Mouse (Mus musculus): ENCODE measurements at regions not wholly inside any gene's neighbourhood (a gene's known extent, or its start where the extent isn't known, plus 50 kb on each side); places are given as distances from the start of the nearest gene placed in this dataset.

GRCm38 (mm10) chr10:37275857-37276256 is 137.1 kb upstream of the Marcks start:
- DNase-seq (ENCODE audit: low read depth), result no peak

DNA sequence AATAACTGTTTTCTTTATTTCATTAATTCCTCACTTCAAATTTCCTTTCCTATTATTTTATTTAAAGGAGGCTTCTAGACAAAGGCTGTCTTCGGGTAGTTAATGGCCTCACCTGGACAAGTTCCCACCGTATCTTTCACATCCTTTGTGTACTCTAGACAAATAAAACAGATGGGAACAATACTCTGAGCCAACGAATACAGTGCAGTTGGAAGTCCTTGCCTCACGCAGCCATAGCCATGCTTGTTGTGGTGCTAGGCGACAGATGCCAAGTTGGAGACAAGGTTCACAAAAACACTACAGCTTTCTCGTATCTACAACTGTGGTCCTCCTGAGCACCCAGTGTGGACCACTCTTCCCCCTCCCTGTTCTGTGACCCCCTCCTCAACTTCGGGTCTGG is 136.6 kb upstream of the Marcks start:
- DNase-seq (ENCODE audit: low read depth), result no peak

- DNase-seq (ENCODE audit: low read depth), result no peak
Measured at GRCm38 (mm10) chr10:37271967-37272366, 133.2 kb upstream of the Marcks start.

- peak; percentile 93 for DNase-seq (ENCODE audit: low read depth)
Measured at GRCm38 (mm10) chr10:37270236-37271000, 131.7 kb upstream of the Marcks start.

GRCm38 (mm10) chr10:37266909-37267308 is 128.2 kb upstream of the Marcks start:
- no peak for DNase-seq (ENCODE audit: low read depth)

- DNase-seq (ENCODE audit: low read depth), result no peak
Measured at GRCm38 (mm10) chr10:37260791-37261488, 122.2 kb upstream of the Marcks start.

GRCm38 (mm10) chr10:37259186-37259585 is 120.5 kb upstream of the Marcks start:
- no peak for DNase-seq (ENCODE audit: low read depth)

DNA sequence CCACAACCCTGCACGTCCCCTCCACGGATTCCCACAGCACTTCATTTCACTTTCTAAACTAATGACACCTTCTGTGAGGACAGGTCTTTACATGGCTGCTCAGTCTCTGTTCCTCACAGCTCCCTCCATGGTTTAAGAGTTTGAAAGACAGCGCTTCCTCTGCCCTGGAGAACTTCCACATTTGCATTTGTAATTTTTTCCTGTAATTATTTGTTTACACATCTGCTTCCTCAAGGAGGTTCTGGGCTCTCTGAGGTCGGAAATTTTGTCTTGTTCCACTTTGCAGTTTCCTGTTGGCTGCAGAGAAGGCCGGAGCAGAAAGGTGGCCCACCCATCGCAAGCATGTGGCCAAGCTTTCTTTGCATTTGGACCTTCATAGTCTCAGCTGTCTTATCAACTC is 118.8 kb upstream of the Marcks start:
- DNase-seq (ENCODE audit: low read depth), result no peak

GRCm38 (mm10) chr10:37250934-37251521 is 112.3 kb upstream of the Marcks start:
- peak; percentile 61 for DNase-seq (ENCODE audit: low read depth)

DNA sequence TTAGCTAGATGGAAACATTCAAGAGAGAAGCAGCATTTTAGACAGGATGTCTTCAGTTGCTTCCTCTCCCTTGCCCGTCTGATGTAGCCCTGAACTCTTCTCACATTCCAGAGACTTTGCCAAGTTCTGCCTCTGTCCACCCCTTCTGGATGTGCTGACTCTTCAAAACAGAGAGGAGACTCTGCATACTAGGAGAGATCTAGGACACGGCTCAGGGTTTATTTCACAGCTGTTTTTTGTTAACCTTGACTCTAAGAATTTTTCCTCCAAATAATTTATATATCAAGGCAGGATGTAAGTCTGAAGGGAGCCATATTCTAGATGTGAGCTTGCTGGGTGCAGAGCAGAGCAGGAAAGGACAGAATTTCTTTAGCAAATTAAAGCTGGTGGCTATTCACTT is 111.4 kb upstream of the Marcks start:
- no peak for DNase-seq (ENCODE audit: low read depth)

DNA sequence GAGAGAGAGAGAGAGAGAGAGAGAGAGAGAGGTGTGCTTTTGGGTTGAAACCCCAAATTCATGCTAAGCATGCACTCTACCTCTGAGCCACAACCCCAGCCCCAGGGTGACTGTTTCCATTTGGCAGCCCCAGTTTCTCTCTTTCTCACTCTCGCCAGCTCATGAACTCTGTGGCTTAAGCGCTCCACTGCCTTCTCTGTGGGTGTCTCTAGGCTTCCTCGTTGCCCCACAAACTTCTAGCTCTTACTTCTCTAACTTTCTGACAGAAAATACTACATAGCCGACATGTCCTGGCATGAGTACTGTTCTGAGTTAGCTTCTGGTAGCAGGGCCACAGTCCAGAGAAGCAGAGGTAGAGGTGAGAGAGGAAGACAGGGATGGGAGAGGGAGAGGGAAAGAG is 110.8 kb upstream of the Marcks start:
- no peak for DNase-seq (ENCODE audit: low read depth)

- DNase-seq (ENCODE audit: low read depth), result no peak
Measured at GRCm38 (mm10) chr10:37247121-37247520, 108.4 kb upstream of the Marcks start.

DNA sequence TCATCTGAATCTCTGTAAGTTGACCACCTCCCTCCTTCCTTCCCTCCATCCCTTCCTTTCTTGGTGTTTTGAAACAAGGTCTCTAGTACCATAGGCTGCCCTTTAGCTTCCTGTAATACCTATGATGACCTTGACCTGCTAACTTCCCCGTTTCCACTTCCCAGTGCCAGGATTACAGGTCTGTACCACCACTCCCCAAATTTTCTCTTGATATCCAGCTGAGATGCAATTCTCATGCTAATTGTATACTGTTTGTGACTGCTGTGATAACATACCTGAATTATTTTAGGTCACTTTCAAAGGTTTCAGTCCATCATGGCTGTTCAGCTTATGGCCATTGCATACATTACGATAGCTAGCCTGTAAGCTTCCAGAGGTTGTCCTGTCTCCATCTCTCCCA is 104.4 kb upstream of the Marcks start:
- no peak for DNase-seq (ENCODE audit: low read depth)

- DNase-seq (ENCODE audit: low read depth), result no peak
Measured at GRCm38 (mm10) chr10:37241821-37242263, 103.1 kb upstream of the Marcks start.

GRCm38 (mm10) chr10:37240634-37241033 is 101.9 kb upstream of the Marcks start:
- no peak for DNase-seq (ENCODE audit: low read depth)

- DNase-seq (ENCODE audit: low read depth), result no peak
Measured at GRCm38 (mm10) chr10:37240201-37240600, 101.5 kb upstream of the Marcks start.

GRCm38 (mm10) chr10:37236001-37236822 is 97.5 kb upstream of the Marcks start:
- no peak for DNase-seq (ENCODE audit: low read depth)

DNA sequence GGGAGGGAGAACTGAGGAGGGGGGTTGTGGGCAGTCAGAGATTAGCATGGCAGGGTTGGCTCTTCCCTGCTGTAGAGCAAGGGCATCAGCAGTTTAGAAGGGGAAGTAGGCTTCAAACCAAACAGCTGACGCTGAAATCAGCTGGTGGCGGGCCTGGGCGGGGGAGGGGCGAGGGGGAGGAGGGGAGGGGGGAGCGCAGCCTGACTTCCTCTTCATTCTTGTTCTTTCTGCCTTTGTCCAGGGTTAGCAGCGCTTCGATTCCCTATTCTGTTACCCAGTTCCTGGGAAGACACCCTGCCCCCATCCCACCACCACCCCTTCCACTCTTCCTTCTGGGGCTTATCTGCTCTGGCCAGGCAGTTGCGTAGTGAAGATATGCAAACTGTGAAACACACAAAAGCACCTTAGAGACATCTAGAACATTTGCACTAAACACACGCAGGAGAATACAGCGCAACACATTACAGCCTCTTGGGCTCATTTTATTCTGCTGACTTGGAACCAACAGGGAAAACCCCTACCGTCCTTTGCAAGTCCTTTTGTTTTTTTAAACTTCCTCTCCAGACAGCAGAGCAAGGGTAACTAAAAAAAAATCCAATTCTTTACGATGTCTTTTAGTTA is 93.3 kb upstream of the Marcks start:
- no peak for DNase-seq (ENCODE audit: low read depth)

DNA sequence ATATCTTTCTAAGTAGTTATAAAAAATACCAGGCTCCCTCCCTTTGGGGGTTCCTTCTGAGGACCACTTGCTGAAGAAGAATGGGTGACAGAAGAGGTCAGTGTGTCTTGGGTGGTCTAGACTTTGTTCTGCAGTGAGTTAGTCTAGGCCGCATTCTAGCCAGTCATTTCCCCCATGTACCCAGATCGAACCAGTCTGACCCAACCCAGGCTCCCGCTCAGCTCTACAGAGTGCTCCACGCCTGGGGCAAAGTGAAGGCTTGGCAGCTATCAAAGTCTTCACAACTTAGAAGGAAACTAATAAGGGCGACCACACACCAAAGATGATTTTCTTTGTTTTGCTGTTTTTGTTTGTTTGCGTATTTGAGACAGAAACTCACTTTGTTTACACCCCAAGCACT is 92.4 kb upstream of the Marcks start:
- DNase-seq (ENCODE audit: low read depth), result no peak

- DNase-seq (ENCODE audit: low read depth), result no peak
Measured at GRCm38 (mm10) chr10:37227889-37228288, 89.2 kb upstream of the Marcks start.

- no peak for DNase-seq (ENCODE audit: low read depth)
Measured at GRCm38 (mm10) chr10:37221730-37222129, 83.0 kb upstream of the Marcks start.

GRCm38 (mm10) chr10:37220434-37220833 is 81.7 kb upstream of the Marcks start:
- DNase-seq (ENCODE audit: low read depth), result no peak

Measured in gonadal fat pad, adult 2 months (tissue).